Mouse (Mus musculus) neutrophil, adult 5-6 weeks (primary cell): ENCODE measurements around the gene Aig1. TPM values are rescaled to one million over a fixed set of nuclear protein-coding genes. Genes with fewer than 3 reads are reported as not detected.

Experiments
- ATAC-seq: fragments of 151-379, 151-347 bp; 2 replicates; pipeline ENCODE4 v1.8.0; 2017; ENCODE audit warnings: mild to moderate bottlenecking, moderate TSS enrichment; ENCODE audit not compliant: insufficient number of reproducible peaks, poor library complexity, low FRiP score, severe bottlenecking; ENCODE audit errors: extremely low read depth
- total RNA-seq: library from RNA; stranded (forward); fragments of 200-1000 nt; gene quantifications from 2 replicates; pipeline ENCODE4 v1.2.3, GENCODE M21; 2017

Aig1 gene
- total RNA-seq, 1 experiment from 2014 or later: 10.1 TPM

GRCm38 (mm10) chr10:13792788-13793187 is 76.0 kb downstream of the Aig1 start:
- ATAC-seq: no peak

GRCm38 (mm10) chr10:13789604-13790003 is 79.2 kb downstream of the Aig1 start:
- no peak for ATAC-seq

GRCm38 (mm10) chr10:13788057-13788456 is 80.7 kb downstream of the Aig1 start:
- ATAC-seq: no peak

DNA sequence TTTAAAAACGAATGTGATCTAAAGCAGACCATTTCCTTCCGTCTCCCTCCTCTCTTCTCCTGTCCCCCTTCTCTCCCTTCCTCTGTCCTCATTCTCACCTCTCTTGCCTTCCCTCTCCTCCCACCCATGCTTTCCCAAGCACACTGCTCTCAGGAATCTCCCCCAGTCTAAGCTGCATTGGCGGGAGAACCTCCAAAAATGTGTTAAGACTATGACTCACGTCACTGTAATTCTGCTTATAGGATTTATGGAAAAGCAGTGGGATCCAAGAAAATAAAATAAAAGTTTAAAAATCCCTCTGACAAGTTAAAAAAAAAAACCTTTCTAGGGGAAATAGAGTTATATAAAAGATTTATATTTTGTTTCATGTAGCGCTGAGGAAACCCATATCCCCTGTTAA is 86.0 kb downstream of the Aig1 start:
- ATAC-seq: no peak

DNA sequence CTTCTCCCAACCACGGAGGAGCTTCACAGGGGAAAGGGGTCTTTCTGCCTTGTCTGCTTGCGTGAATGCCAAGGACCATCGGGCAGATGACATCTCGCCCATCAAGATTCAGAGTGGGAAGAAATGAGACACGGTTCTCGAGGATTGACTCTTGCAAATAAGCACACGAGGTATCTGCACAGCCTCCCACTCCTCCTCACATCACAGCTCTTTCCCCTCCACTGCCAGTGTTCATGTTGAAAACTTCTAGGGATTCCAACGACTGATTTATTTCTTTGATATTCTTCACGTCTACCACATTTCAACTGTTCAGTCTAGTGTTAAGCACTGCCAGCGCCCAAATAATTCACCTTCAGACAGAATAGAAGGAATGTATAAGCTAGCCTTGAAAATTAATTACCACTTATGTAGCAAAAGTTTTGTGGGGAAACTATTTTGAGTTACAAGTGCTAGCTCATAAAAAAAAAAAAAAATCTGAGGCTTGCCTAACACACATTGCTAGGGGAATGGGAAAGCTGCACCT is 86.5 kb downstream of the Aig1 start:
- no peak for ATAC-seq

- ATAC-seq: no peak
These were observed 92.8 kb downstream of the Aig1 start for GRCm38 (mm10) chr10:13776014-13776413.

DNA sequence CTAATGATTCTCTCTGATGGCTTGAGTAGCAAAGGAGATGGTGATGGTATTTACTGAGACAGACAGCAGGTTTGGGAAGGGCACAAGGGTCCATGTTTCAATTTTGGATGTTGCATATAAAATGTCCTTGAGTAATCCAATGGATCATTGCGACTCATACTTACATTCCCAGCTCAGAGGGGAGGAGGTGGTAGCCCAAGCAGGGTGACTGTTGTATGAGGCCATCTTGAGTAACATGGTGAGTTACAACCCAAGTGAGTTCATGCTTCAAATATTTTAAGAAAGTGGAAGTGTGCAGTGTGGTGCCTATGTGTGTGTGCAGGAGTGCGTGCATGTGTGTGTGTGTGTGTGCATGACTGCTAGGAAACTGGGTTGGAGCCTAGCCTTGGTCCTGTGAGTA is 93.4 kb downstream of the Aig1 start:
- no peak for ATAC-seq

GRCm38 (mm10) chr10:13774910-13775309 is 93.9 kb downstream of the Aig1 start:
- ATAC-seq: no peak

- ATAC-seq: no peak
These were observed 98.1 kb downstream of the Aig1 start for GRCm38 (mm10) chr10:13770720-13771119.

DNA sequence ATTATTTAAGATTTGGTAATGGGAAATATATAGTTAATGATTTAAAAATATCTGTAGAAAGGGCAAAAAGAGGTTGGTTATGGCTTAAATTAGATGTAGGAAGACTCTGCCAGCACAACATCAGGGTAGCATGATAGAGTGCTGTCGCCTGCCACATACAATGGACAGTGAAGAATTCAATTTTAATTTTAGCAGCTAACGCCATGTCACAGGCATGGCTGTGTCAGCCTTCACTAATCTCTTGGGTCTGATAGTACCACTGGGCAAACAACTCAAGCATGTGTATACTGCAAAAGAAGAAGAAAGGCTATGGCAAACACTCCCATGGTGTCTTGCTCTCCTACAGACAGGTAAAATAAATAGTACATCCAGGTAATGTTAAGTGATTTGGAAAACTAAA is 99.0 kb downstream of the Aig1 start:
- ATAC-seq: no peak

GRCm38 (mm10) chr10:13768866-13769265 is 99.9 kb downstream of the Aig1 start:
- ATAC-seq: no peak

- ATAC-seq: no peak
These were observed 101.7 kb downstream of the Aig1 start for GRCm38 (mm10) chr10:13767076-13767475.

DNA sequence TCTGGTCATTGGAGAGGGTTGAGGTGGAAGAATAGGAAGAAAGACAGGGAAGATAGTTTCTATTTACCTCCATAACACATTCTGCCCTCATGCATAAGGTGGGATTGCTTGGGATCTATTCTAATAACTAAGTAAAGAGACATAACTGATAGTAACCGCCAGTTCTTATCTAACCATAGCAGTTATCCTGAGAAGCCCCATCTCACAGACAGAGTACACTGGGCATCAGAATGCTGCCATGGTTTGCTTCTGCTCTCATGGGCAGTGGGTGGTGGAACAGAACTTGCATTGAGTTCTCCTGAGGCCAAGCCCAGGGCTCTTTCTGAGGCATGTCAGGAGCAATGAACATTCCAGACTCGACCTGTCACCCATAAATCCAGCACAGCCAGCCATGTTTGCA is 105.6 kb downstream of the Aig1 start:
- no peak for ATAC-seq

DNA sequence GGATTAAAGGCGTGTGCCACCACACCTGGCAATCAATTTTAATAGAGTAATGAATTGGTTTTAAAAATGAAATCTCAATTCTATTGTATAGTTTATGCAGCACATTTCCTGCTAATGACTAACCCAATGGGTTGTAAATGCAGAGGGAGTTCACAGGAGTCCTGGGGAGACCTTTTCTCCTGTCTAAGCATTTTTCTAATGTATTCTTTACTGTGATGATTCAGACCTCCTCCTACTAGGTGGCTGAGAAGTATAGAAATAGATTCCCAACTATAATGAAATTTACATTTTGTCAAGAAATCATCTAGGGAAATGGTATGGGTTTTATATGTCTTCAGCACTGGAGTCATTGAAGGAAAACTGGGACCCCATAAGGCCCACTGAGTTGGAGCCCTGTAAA is 114.1 kb downstream of the Aig1 start:
- no peak for ATAC-seq

- ATAC-seq: no peak
These were observed 115.0 kb downstream of the Aig1 start for GRCm38 (mm10) chr10:13753777-13754176.

DNA sequence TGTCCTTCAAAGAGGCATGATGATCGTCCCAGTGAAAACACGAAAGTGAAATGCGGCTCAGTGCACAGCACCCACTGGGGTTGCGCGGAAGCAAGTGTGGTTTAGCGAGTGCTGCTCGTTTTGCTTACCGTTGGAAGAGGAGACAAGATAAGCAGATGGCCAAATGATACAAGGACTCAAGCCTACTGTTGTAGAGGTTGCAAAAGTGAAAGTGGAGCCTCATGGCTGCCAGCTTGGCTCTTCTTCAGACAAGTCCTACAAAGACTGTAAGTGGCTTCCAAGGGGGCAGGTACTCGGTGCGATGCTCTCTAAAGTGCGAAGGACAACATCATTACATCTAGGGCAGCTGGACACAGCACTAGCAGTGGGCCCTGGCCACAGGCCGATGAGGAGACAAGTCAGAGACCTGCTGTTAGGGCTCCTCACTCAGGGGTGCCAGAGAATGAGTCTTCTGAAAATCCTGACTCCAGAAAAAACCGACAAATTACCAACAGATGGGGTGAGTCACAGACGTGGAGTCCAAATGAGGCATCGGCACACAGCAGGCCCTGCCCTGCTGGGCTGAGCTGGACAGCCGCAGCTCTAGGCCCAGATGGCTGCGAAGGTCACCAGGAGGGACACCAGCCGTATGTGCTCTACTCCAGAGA is 129.2 kb downstream of the Aig1 start:
- no peak for ATAC-seq

- ATAC-seq: no peak
These were observed 138.6 kb downstream of the Aig1 start for GRCm38 (mm10) chr10:13730039-13730748.

- ATAC-seq: no peak
These were observed 141.1 kb downstream of the Aig1 start for GRCm38 (mm10) chr10:13727676-13728075.

- no peak for ATAC-seq
These were observed 142.6 kb downstream of the Aig1 start for GRCm38 (mm10) chr10:13726206-13726605.

DNA sequence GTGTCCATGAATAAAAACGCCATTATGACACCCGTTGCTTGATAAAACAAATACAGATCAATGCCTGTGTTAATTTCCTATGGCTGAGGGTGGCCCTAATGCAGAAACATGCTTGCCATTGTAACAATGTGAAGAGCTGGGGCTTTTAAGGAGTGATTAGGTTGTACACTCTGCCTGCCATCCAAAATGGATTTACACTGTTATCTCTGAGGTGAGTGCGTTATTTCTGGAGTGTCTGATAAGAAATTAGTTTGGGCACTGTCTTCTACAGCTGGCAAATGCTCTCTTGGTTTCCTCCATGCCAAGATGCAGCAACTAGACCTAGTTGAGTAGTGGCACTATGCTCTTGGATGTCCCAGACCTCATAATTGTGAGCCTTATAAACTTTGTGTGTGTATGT is 143.5 kb downstream of the Aig1 start:
- ATAC-seq: no peak

- no peak for ATAC-seq
These were observed 152.6 kb downstream of the Aig1 start for GRCm38 (mm10) chr10:13716132-13716531.
